ENCODE assay signal across 8 mouse cellular contexts in the genomic region with DNA sequence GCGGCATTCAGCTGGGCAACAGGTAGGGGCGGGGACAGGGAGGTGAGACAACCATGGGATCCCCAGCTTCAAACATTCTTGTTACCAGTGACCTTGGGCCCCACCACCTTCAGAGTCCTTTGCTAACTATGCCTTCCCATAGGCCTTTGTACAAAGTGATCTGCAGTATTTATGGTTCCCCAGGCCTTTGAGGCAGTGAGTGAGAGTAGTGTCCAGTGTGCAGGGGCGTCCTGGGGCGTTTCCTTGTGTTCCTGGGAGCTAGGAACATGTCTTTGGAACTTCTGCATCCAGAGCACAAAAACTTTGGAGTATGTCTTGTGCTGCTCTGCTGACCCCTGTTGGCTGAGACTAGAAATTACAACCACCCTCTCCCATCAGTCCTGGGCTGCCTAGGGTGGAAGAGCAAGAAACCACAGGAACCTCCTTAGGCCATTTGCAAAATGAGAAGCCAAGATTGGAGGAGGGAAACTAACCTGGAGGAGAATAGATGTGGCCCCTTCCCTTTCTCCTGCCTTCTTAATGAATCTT. TPM values are rescaled to one million over a fixed set of nuclear protein-coding genes. Genes with fewer than 3 reads are reported as not detected.
DNase-seq lines count a peak whose midpoint lies in the region; ATAC-seq lines count a peak whose summit lies in the region.
"Had no signal": no experiment of that assay in that cellular context is flagged by ENCODE, and none has a peak within 500 bp of the region (broad histone marks: within the 10 kb centered on the region; RNA-seq: fewer than 3 reads in every experiment).

No protein-coding gene starts in this region.

- H3K4me3 ChIP-seq in hindbrain, embryonic 13.5 days, result no peak overlapping the region
- H3K4me3 ChIP-seq in limb, embryonic 10.5 days, result no peak overlapping the region
- H3K4me3 ChIP-seq: heart, embryonic 15.5 days had no signal

- H3K27me3 ChIP-seq in hindbrain, embryonic 13.5 days, result no peaks in the 10 kb centered on the region
- no peaks in the 10 kb centered on the region for H3K27me3 ChIP-seq in limb, embryonic 10.5 days (ENCODE audit: low read depth, poor library complexity, severe bottlenecking)
- H3K27me3 ChIP-seq: heart, embryonic 15.5 days had no signal

- H3K36me3 ChIP-seq in hindbrain, embryonic 13.5 days, result peaks cover 71% of the 10 kb centered on the region
- peaks cover 76% of the 10 kb centered on the region for H3K36me3 ChIP-seq in limb, embryonic 10.5 days

- peak; percentile 68 for DNase-seq in urinary bladder, postnatal 14 days (ENCODE audit: low spot score)
- DNase-seq in urinary bladder, postnatal 10 days (ENCODE audit: low spot score), result no peak
- DNase-seq in adrenal gland, postnatal 25 days, result peak; percentile 55
- DNase-seq in embryo, embryonic 9.5 days (ENCODE audit: extremely low spot score), result peak; percentile 68
- peak; percentile 70 for DNase-seq in limb, embryonic 10.5 days (ENCODE audit: low spot score)
- peak; percentile 87 for DNase-seq in retina, embryonic 14.5 days (ENCODE audit: low spot score)

- H3K4me2 ChIP-seq in hindbrain, embryonic 13.5 days, result no peak overlapping the region
- H3K4me2 ChIP-seq: heart, embryonic 15.5 days had no signal

- H3K9me3 ChIP-seq in hindbrain, embryonic 13.5 days, result no peaks in the 10 kb centered on the region
- no peaks in the 10 kb centered on the region for H3K9me3 ChIP-seq in limb, embryonic 10.5 days (replicated peaks)
- H3K9me3 ChIP-seq: heart, embryonic 15.5 days had no signal

- H3K9ac ChIP-seq in hindbrain, embryonic 13.5 days, result no peak overlapping the region
- H3K9ac ChIP-seq: heart, embryonic 15.5 days had no signal

- H3K27ac ChIP-seq in hindbrain, embryonic 13.5 days, result 0 out of 2 replicates have a peak overlapping the region, but pooled peaks have one; percentile 30
- no peak overlapping the region for H3K27ac ChIP-seq in limb, embryonic 10.5 days
- H3K27ac ChIP-seq: heart, embryonic 15.5 days had no signal

- H3K4me1 ChIP-seq in hindbrain, embryonic 13.5 days (replicated peaks), result peaks cover 6% of the 10 kb centered on the region
- peaks cover 8% of the 10 kb centered on the region for H3K4me1 ChIP-seq in limb, embryonic 10.5 days

- no peak for ATAC-seq in hindbrain, embryonic 13.5 days (ENCODE audit: low FRiP score)

- WGBS in hindbrain, embryonic 13.5 days, result 49% methylated on average over 4 of the region's 4 CpGs
- WGBS in limb, embryonic 10.5 days, result 45% methylated on average over 4 of the region's 4 CpGs

RNA-seq across cellular contexts. Expression of a gene that starts 4.1 kb away (rescaled TPM):
- total RNA-seq in adrenal gland, postnatal 25 days (2021), result 63.7 and 66.8 TPM in 2 replicates
- 142 and 145 TPM in 2 replicates for polyA plus RNA-seq in hindbrain, embryonic 13.5 days (2015; fragmentation: Nextera tagmentation; extraction: Ambion mirVana)
- 104 and 109 TPM in 2 replicates for polyA plus RNA-seq in limb, embryonic 10.5 days (2016; fragmentation: Nextera tagmentation; extraction: Ambion mirVana)

RNA-seq across cellular contexts. Expression of a gene that starts 8.0 kb away (rescaled TPM):
- not detected in 2 replicates for total RNA-seq in adrenal gland, postnatal 25 days (2021)
- polyA plus RNA-seq in hindbrain, embryonic 13.5 days (2015; fragmentation: Nextera tagmentation; extraction: Ambion mirVana), result 9.0 and 9.6 TPM in 2 replicates
- 1.0 and 2.7 TPM in 2 replicates for polyA plus RNA-seq in limb, embryonic 10.5 days (2016; fragmentation: Nextera tagmentation; extraction: Ambion mirVana)
- polyA plus RNA-seq: heart, embryonic 15.5 days had no signal

RNA-seq across cellular contexts. Expression of a gene that starts 8.9 kb away (rescaled TPM):
- total RNA-seq in adrenal gland, postnatal 25 days (2021), result not detected in 2 replicates
- 0.53 and 0.56 TPM in 2 replicates for polyA plus RNA-seq in hindbrain, embryonic 13.5 days (2015; fragmentation: Nextera tagmentation; extraction: Ambion mirVana)
- 0.24 TPM in 1 of 2 replicates, not detected in the other for polyA plus RNA-seq in limb, embryonic 10.5 days (2016; fragmentation: Nextera tagmentation; extraction: Ambion mirVana)

RNA-seq across cellular contexts. Expression of a gene that starts 20.3 kb away (rescaled TPM):
- total RNA-seq in adrenal gland, postnatal 25 days (2021), result 8.8 and 9.4 TPM in 2 replicates
- polyA plus RNA-seq in hindbrain, embryonic 13.5 days (2015; fragmentation: Nextera tagmentation; extraction: Ambion mirVana), result 22.8 and 23.4 TPM in 2 replicates
- polyA plus RNA-seq in limb, embryonic 10.5 days (2016; fragmentation: Nextera tagmentation; extraction: Ambion mirVana), result 26.0 and 26.1 TPM in 2 replicates

RNA-seq across cellular contexts. Expression of a gene that starts 31.5 kb away (rescaled TPM):
- 32.3 and 35.5 TPM in 2 replicates for total RNA-seq in adrenal gland, postnatal 25 days (2021)
- polyA plus RNA-seq in hindbrain, embryonic 13.5 days (2015; fragmentation: Nextera tagmentation; extraction: Ambion mirVana), result 7.0 and 7.1 TPM in 2 replicates
- 12.0 and 14.0 TPM in 2 replicates for polyA plus RNA-seq in limb, embryonic 10.5 days (2016; fragmentation: Nextera tagmentation; extraction: Ambion mirVana)
